Mouse (Mus musculus) limb, embryonic 14.5 days (tissue): ENCODE data around the gene Phf21b. TPM values are rescaled to one million over a fixed set of nuclear protein-coding genes. Genes with fewer than 3 reads are reported as not detected.

Experiments used
- ATAC-seq: fragments of 200-750 bp; cut with Nextera tagmentation; 2 replicates; pipeline ENCODE4 v1.8.0; 2017; ENCODE audit warnings: low read depth, moderate number of reproducible peaks, moderate TSS enrichment; ENCODE audit not compliant: low FRiP score
- DNase-seq: peaks from one replicate; pipeline ENCODE4 v3.0.0-alpha.2; 2015; ENCODE audit warnings: low spot score
- H3K27ac ChIP-seq: fragments of 300-500 bp; sonication (generic); replicated peaks from 2 replicates; pipeline ENCODE4 v1.5.1; 2014; ENCODE audit warnings: low read depth, mild to moderate bottlenecking, low read length, moderate library complexity, mixed read lengths
- H3K27me3 ChIP-seq: fragments of 300-500 bp; sonication (generic); 2 replicates; pipeline ENCODE4 v1.6.1; 2014; ENCODE audit warnings: low read length, mixed read lengths; ENCODE audit not compliant: control insufficient read depth, insufficient read depth
- H3K36me3 ChIP-seq: fragments of 300-500 bp; sonication (generic); 2 replicates; pipeline ENCODE4 v1.6.1; 2014; ENCODE audit warnings: mild to moderate bottlenecking, low read length, moderate library complexity, mixed read lengths; ENCODE audit not compliant: control insufficient read depth, insufficient read depth
- H3K4me1 ChIP-seq: fragments of 300-500 bp; sonication (generic); 2 replicates; pipeline ENCODE4 v1.6.1; 2014; ENCODE audit warnings: antibody characterized with exemption, low read length, mixed read lengths; ENCODE audit not compliant: control insufficient read depth, insufficient read depth
- H3K4me2 ChIP-seq: fragments of 300-500 bp; sonication (generic); replicated peaks from 2 replicates; pipeline ENCODE4 v1.6.1; 2014; ENCODE audit warnings: low read depth, mild to moderate bottlenecking, low read length, moderate library complexity; ENCODE audit not compliant: severe bottlenecking
- H3K4me3 ChIP-seq: fragments of 300-500 bp; sonication (generic); replicated peaks from 2 replicates; pipeline ENCODE4 v1.5.1; 2014; ENCODE audit warnings: low read length
- H3K9ac ChIP-seq: fragments of 300-500 bp; sonication (generic); 2 replicates; pipeline ENCODE4 v1.6.1; 2014; ENCODE audit warnings: mild to moderate bottlenecking, low read depth, low read length, moderate library complexity; ENCODE audit not compliant: severe bottlenecking
- H3K9me3 ChIP-seq: fragments of 300-500 bp; sonication (generic); 2 replicates; pipeline ENCODE4 v1.6.1; 2016; ENCODE audit warnings: low read length; ENCODE audit not compliant: control insufficient read depth
- POLR2A ChIP-seq: fragments of 200-500 bp; IDR thresholded peaks from 2 replicates; pipeline ENCODE4 v1.8.0; 2012; ENCODE audit warnings: inconsistent platforms, mild to moderate bottlenecking, moderate library complexity, borderline replicate concordance; ENCODE audit not compliant: insufficient read depth, insufficient read length; ENCODE audit errors: extremely low read depth
- WGBS: fragments of 180-500 bp; shearing (Covaris S2); extraction: QIAGEN DNeasy Blood & Tissue Kit; methylation state at CpG from one replicate; pipeline ENCODE4 v1.1.7; 2014; 5-methylcytosine and 5-hydroxymethylcytosine counted together
- polyA plus RNA-seq, 2 experiments: library from polyadenylated mRNA; depleted of rRNA in 1 of 2; stranded (reverse) in 1 of 2; unstranded in 1 of 2; fragments of >200 nt; fragmentation: Nextera tagmentation in 1 of 2; extraction: Ambion mirVana in 1 of 2; gene quantifications; 2 replicates each; pipeline versions ENCODE4 v1.2.1 to v1.2.3; 2012 to 2014

Gene Phf21b
- polyA plus RNA-seq, 2 experiments, result 0.43 to 6.9 TPM

GRCm38 (mm10) chr15:84891658-84892057 is 35.8 kb upstream of the Phf21b start:
- TF ChIP-seq POLR2A, result no peak
- peak; percentile 58 for DNase-seq
- no peaks in the 10 kb centered on the region for H3K27me3 ChIP-seq
- H3K9me3 ChIP-seq, result no peaks in the 10 kb centered on the region
- no peak overlapping the region for H3K4me2 ChIP-seq
- WGBS, result 6% methylated on average over 3 of the region's 3 CpGs
- no peaks in the 10 kb centered on the region for H3K4me1 ChIP-seq
- H3K4me3 ChIP-seq, result no peak overlapping the region
- H3K9ac ChIP-seq, result no peak overlapping the region
- no peaks in the 10 kb centered on the region for H3K36me3 ChIP-seq
- ATAC-seq, result no peak
- H3K27ac ChIP-seq, result no peak overlapping the region

GRCm38 (mm10) chr15:84891246-84891645 is 35.4 kb upstream of the Phf21b start:
- H3K4me3 ChIP-seq, result no peak overlapping the region

GRCm38 (mm10) chr15:84888066-84888465 is 32.2 kb upstream of the Phf21b start:
- TF ChIP-seq POLR2A, result no peak

More at GRCm38 (mm10) chr15:84891246-84891645, 35.4 kb upstream of the Phf21b start:
- ATAC-seq (no peak), DNase-seq (no peak)
- 49% methylated on average over 3 of the region's 3 CpGs for WGBS
- no peaks in the 10 kb centered on the region for H3K36me3 ChIP-seq
- no peak for TF ChIP-seq POLR2A
- no peak overlapping the region for H3K9ac ChIP-seq
- no peak overlapping the region for H3K4me2 ChIP-seq
- no peak overlapping the region for H3K27ac ChIP-seq
- no peaks in the 10 kb centered on the region for H3K4me1 ChIP-seq
- H3K27me3 ChIP-seq, result no peaks in the 10 kb centered on the region
- H3K9me3 ChIP-seq, result no peaks in the 10 kb centered on the region

GRCm38 (mm10) chr15:84877029-84877815 is 21.4 kb upstream of the Phf21b start:
- H3K4me2 ChIP-seq, result no peak overlapping the region
- ATAC-seq, result no peak
- H3K9me3 ChIP-seq, result no peaks in the 10 kb centered on the region
- TF ChIP-seq POLR2A, result no peak
- no peaks in the 10 kb centered on the region for H3K27me3 ChIP-seq
- no peak overlapping the region for H3K27ac ChIP-seq
- 82% methylated on average over 12 of the region's 12 CpGs for WGBS
- no peak overlapping the region for H3K9ac ChIP-seq
- DNase-seq, result no peak
- H3K4me3 ChIP-seq, result no peak overlapping the region
- H3K36me3 ChIP-seq, result no peaks in the 10 kb centered on the region
- no peaks in the 10 kb centered on the region for H3K4me1 ChIP-seq

More at GRCm38 (mm10) chr15:84888066-84888465, 32.2 kb upstream of the Phf21b start:
- DNase-seq (no peak), ATAC-seq (no peak)
- Histone ChIP-seq H3K27ac (no peak overlapping the region), H3K27me3 (no peaks in the 10 kb centered on the region), H3K4me3 (no peak overlapping the region), H3K4me2 (no peak overlapping the region), H3K4me1 (no peaks in the 10 kb centered on the region), H3K9me3 (no peaks in the 10 kb centered on the region), H3K9ac (no peak overlapping the region), H3K36me3 (no peaks in the 10 kb centered on the region)
- WGBS, result 79% methylated on average over 12 of the region's 12 CpGs

GRCm38 (mm10) chr15:84873867-84874266 is 18.0 kb upstream of the Phf21b start:
- Histone ChIP-seq H3K36me3 (no peaks in the 10 kb centered on the region), H3K27me3 (no peaks in the 10 kb centered on the region), H3K27ac (no peak overlapping the region), H3K4me2 (no peak overlapping the region), H3K4me1 (no peaks in the 10 kb centered on the region), H3K9me3 (no peaks in the 10 kb centered on the region), H3K9ac (no peak overlapping the region), H3K4me3 (no peak overlapping the region)
- no peak for ATAC-seq
- no peak for DNase-seq
- 66% methylated on average over 4 of the region's 4 CpGs for WGBS
- TF ChIP-seq POLR2A, result no peak
